Mouse (Mus musculus): Measurements from ENCODE around the gene Col4a6. TPM values are rescaled to one million over a fixed set of nuclear protein-coding genes. Genes with fewer than 3 reads are reported as not detected.

Gene Col4a6
- polyA plus RNA-seq, 1 experiment from 2014 or later, result 1.7 TPM

- DNase-seq (ENCODE audit: low spot score) (no peak), ATAC-seq (replicated peaks; ENCODE audit: low FRiP score) (no peak)
- Histone ChIP-seq H3K27ac (ENCODE audit: low read depth, low read length) (no peak overlapping the region), H3K4me3 (ENCODE audit: low read depth, low read length) (no peak overlapping the region), H3K4me1 (replicated peaks; ENCODE audit: control insufficient read depth, insufficient read depth, low read length) (no peaks in the 10 kb centered on the region), H3K27me3 (replicated peaks; ENCODE audit: control insufficient read depth, insufficient read depth, low read length) (no peaks in the 10 kb centered on the region; the same call in 1 of the 2 replicates), H3K4me2 (no peak overlapping the region), H3K9me3 (ENCODE audit: control insufficient read depth, low read length) (no peaks in the 10 kb centered on the region), H3K9ac (ENCODE audit: low read depth, low read length) (no peak overlapping the region), H3K36me3 (ENCODE audit: control insufficient read depth, insufficient read depth, low read length) (no peaks in the 10 kb centered on the region)
- 76% methylated on average over 2 of the region's 2 CpGs for WGBS
Measured at GRCm38 (mm10) chrX:141415318-141415717, 58.6 kb downstream of the Col4a6 start.

DNA sequence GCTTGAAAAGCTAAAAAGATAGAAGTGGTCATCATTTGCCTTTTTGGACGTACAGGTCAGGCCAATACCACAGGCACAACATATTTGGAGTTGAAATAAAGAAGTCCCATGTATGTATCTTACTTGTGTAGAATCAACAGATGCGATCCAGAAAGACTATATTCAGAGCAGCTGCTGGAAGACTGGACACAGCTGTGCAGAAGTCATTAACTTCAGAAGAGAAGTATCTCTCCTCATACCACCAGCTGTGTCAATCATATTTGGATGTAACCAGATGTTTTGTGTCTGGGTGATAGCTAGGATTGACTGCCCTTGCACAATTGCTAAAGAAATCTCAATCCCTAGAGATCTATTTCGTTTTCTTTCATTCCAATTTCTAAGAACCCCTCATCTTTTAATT, 77.6 kb downstream of the Col4a6 start:
- DNase-seq (ENCODE audit: low spot score), result no peak
- 71% methylated on average over 3 of the region's 3 CpGs for WGBS

GRCm38 (mm10) chrX:141385399-141386105, 88.3 kb downstream of the Col4a6 start:
- H3K4me3 ChIP-seq (ENCODE audit: low read depth, low read length), result no peak overlapping the region
- H3K27ac ChIP-seq (ENCODE audit: low read depth, low read length), result no peak overlapping the region

More for the DNA sequence above, 77.6 kb downstream of the Col4a6 start:
- Histone ChIP-seq H3K4me1 (replicated peaks; ENCODE audit: control insufficient read depth, insufficient read depth, low read length) (no peaks in the 10 kb centered on the region), H3K27ac (ENCODE audit: low read depth, low read length) (no peak overlapping the region), H3K4me2 (no peak overlapping the region), H3K9ac (ENCODE audit: low read depth, low read length) (no peak overlapping the region), H3K9me3 (ENCODE audit: control insufficient read depth, low read length) (no peaks in the 10 kb centered on the region), H3K4me3 (ENCODE audit: low read depth, low read length) (no peak overlapping the region), H3K27me3 (replicated peaks; ENCODE audit: control insufficient read depth, insufficient read depth, low read length) (no peaks in the 10 kb centered on the region; the same call in 1 of the 2 replicates), H3K36me3 (ENCODE audit: control insufficient read depth, insufficient read depth, low read length) (no peaks in the 10 kb centered on the region)
- ATAC-seq (replicated peaks; ENCODE audit: low FRiP score), result no peak

DNA sequence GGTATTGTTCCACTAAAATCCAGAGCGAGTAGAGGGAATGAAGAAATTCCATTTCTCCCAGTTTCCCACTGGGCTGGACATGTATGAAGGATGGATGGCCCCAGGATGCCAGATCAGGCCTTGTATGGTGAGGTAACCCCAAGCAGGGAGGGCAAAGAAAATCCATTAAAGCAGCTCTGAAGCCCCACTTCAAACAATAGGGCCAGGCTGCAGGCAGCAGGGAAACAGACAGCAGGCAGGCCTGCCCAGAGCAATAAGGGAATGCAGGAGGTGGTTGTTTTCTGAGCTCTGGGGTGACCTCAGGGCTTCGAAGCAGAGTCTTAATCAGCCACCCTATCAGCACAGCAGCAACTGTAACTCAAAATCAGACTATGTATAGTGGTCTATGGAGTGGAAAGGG, 89.2 kb downstream of the Col4a6 start:
- Histone ChIP-seq H3K27me3 (replicated peaks; ENCODE audit: control insufficient read depth, insufficient read depth, low read length) (peaks cover 2% of the 10 kb centered on the region; the same call in 1 of the 2 replicates), H3K4me2 (no peak overlapping the region), H3K4me1 (replicated peaks; ENCODE audit: control insufficient read depth, insufficient read depth, low read length) (no peaks in the 10 kb centered on the region), H3K9me3 (ENCODE audit: control insufficient read depth, low read length) (no peaks in the 10 kb centered on the region), H3K27ac (ENCODE audit: low read depth, low read length) (no peak overlapping the region), H3K9ac (ENCODE audit: low read depth, low read length) (no peak overlapping the region), H3K4me3 (ENCODE audit: low read depth, low read length) (no peak overlapping the region), H3K36me3 (ENCODE audit: control insufficient read depth, insufficient read depth, low read length) (no peaks in the 10 kb centered on the region)
- ATAC-seq (replicated peaks; ENCODE audit: low FRiP score) (no peak), DNase-seq (ENCODE audit: low spot score) (no peak)
- 62% methylated on average over 2 of the region's 2 CpGs for WGBS

More at GRCm38 (mm10) chrX:141385399-141386105, 88.3 kb downstream of the Col4a6 start:
- Histone ChIP-seq H3K9me3 (ENCODE audit: control insufficient read depth, low read length) (no peaks in the 10 kb centered on the region), H3K4me2 (no peak overlapping the region), H3K27me3 (replicated peaks; ENCODE audit: control insufficient read depth, insufficient read depth, low read length) (peaks cover 4% of the 10 kb centered on the region; the same call in 1 of the 2 replicates), H3K9ac (ENCODE audit: low read depth, low read length) (no peak overlapping the region), H3K4me1 (replicated peaks; ENCODE audit: control insufficient read depth, insufficient read depth, low read length) (no peaks in the 10 kb centered on the region), H3K36me3 (ENCODE audit: control insufficient read depth, insufficient read depth, low read length) (no peaks in the 10 kb centered on the region)
- ATAC-seq (replicated peaks; ENCODE audit: low FRiP score) (no peak), DNase-seq (ENCODE audit: low spot score) (no peak)
- WGBS, result 70% methylated on average over 3 of the region's 3 CpGs

- no peaks in the 10 kb centered on the region for H3K36me3 ChIP-seq (ENCODE audit: control insufficient read depth, insufficient read depth, low read length)
- no peaks in the 10 kb centered on the region for H3K27me3 ChIP-seq (replicated peaks; ENCODE audit: control insufficient read depth, insufficient read depth, low read length)
- DNase-seq (ENCODE audit: low spot score) (no peak), ATAC-seq (replicated peaks; ENCODE audit: low FRiP score) (no peak)
- no peaks in the 10 kb centered on the region for H3K9me3 ChIP-seq (ENCODE audit: control insufficient read depth, low read length)
- H3K27ac ChIP-seq (ENCODE audit: low read depth, low read length), result no peak overlapping the region
- H3K9ac ChIP-seq (ENCODE audit: low read depth, low read length), result no peak overlapping the region
- H3K4me2 ChIP-seq, result no peak overlapping the region
- no peak overlapping the region for H3K4me3 ChIP-seq (ENCODE audit: low read depth, low read length)
- no peaks in the 10 kb centered on the region for H3K4me1 ChIP-seq (replicated peaks; ENCODE audit: control insufficient read depth, insufficient read depth, low read length)
- 58% methylated on average over 1 of the region's 1 CpGs for WGBS
Measured at GRCm38 (mm10) chrX:141370276-141370675, 103.6 kb downstream of the Col4a6 start.

- no peak overlapping the region for H3K4me2 ChIP-seq
- no peak overlapping the region for H3K27ac ChIP-seq (ENCODE audit: low read depth, low read length)
- no peak for DNase-seq (ENCODE audit: low spot score)
- no peak overlapping the region for H3K4me3 ChIP-seq (ENCODE audit: low read depth, low read length)
- no peak for ATAC-seq (replicated peaks; ENCODE audit: low FRiP score)
- H3K36me3 ChIP-seq (ENCODE audit: control insufficient read depth, insufficient read depth, low read length), result no peaks in the 10 kb centered on the region
- H3K9ac ChIP-seq (ENCODE audit: low read depth, low read length), result no peak overlapping the region
- no peaks in the 10 kb centered on the region; the same call in 1 of the 2 replicates for H3K27me3 ChIP-seq (replicated peaks; ENCODE audit: control insufficient read depth, insufficient read depth, low read length)
- H3K9me3 ChIP-seq (ENCODE audit: control insufficient read depth, low read length), result no peaks in the 10 kb centered on the region
- H3K4me1 ChIP-seq (replicated peaks; ENCODE audit: control insufficient read depth, insufficient read depth, low read length), result no peaks in the 10 kb centered on the region
Measured at GRCm38 (mm10) chrX:141363331-141363730, 110.5 kb downstream of the Col4a6 start.

GRCm38 (mm10) chrX:141341417-141341816, 132.5 kb downstream of the Col4a6 start:
- Histone ChIP-seq H3K27ac (ENCODE audit: low read depth, low read length) (no peak overlapping the region), H3K36me3 (ENCODE audit: control insufficient read depth, insufficient read depth, low read length) (no peaks in the 10 kb centered on the region), H3K27me3 (replicated peaks; ENCODE audit: control insufficient read depth, insufficient read depth, low read length) (no peaks in the 10 kb centered on the region), H3K4me2 (no peak overlapping the region), H3K9ac (ENCODE audit: low read depth, low read length) (no peak overlapping the region), H3K4me3 (ENCODE audit: low read depth, low read length) (no peak overlapping the region), H3K9me3 (ENCODE audit: control insufficient read depth, low read length) (no peaks in the 10 kb centered on the region), H3K4me1 (replicated peaks; ENCODE audit: control insufficient read depth, insufficient read depth, low read length) (no peaks in the 10 kb centered on the region)
- 72% methylated on average over 2 of the region's 2 CpGs for WGBS
- ATAC-seq (replicated peaks; ENCODE audit: low FRiP score) (no peak), DNase-seq (ENCODE audit: low spot score) (no peak)

DNA sequence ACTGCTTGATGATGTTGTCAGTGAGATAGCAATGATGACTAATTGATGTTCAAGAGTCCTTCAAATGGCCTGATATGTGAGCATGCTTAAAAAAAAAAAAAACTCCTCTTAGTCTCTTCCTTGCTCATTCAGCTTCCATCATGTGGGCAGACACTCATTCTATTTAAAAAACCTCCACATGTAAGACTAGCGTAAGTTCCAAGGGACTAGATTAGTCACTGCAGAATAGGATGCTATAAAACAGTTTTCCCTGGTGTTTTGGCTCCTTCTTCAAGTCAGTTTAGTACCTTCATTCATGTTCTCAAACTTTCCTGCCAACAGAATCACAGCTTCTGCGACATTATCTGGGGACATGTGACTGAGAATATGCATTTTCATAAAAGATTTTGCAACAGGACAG, 145.8 kb downstream of the Col4a6 start:
- ATAC-seq (replicated peaks; ENCODE audit: low FRiP score), result no peak
- WGBS, result 83% methylated on average over 2 of the region's 2 CpGs

DNA sequence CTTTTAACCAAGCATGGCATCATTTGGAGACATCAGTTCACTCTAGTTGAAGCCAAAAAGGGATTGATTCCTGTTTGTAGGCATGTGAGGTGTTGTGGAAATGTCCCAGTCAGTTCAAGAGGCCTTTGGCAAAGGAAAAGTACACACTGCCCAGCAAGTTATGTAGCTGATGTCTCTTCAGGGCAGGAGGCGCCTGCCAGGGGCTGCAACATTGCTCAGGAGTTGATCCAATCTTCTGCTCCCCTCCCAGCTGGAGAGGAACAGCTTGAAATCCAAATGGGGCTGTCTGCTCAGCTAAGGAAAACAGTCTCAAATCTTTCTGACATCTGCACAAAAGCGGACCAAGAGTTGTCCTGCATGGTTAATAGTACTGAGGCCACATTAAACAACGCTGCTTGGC, 149.7 kb downstream of the Col4a6 start:
- H3K27me3 ChIP-seq (replicated peaks; ENCODE audit: control insufficient read depth, insufficient read depth, low read length), result peaks cover 6% of the 10 kb centered on the region; the same call in 1 of the 2 replicates
- ATAC-seq (replicated peaks; ENCODE audit: low FRiP score), result no peak
- WGBS, result 71% methylated on average over 3 of the region's 3 CpGs

More for the DNA sequence above, 145.8 kb downstream of the Col4a6 start:
- no peak overlapping the region for H3K9ac ChIP-seq (ENCODE audit: low read depth, low read length)
- DNase-seq (ENCODE audit: low spot score), result no peak
- H3K4me1 ChIP-seq (replicated peaks; ENCODE audit: control insufficient read depth, insufficient read depth, low read length), result no peaks in the 10 kb centered on the region
- no peak overlapping the region for H3K27ac ChIP-seq (ENCODE audit: low read depth, low read length)
- H3K27me3 ChIP-seq (replicated peaks; ENCODE audit: control insufficient read depth, insufficient read depth, low read length), result peaks cover 6% of the 10 kb centered on the region
- H3K4me3 ChIP-seq (ENCODE audit: low read depth, low read length), result no peak overlapping the region
- no peaks in the 10 kb centered on the region for H3K36me3 ChIP-seq (ENCODE audit: control insufficient read depth, insufficient read depth, low read length)
- H3K9me3 ChIP-seq (ENCODE audit: control insufficient read depth, low read length), result no peaks in the 10 kb centered on the region
- H3K4me2 ChIP-seq, result no peak overlapping the region

More for the DNA sequence above, 149.7 kb downstream of the Col4a6 start:
- H3K27ac ChIP-seq (ENCODE audit: low read depth, low read length), result no peak overlapping the region
- no peaks in the 10 kb centered on the region for H3K36me3 ChIP-seq (ENCODE audit: control insufficient read depth, insufficient read depth, low read length)
- H3K4me2 ChIP-seq, result no peak overlapping the region
- no peak overlapping the region for H3K9ac ChIP-seq (ENCODE audit: low read depth, low read length)
- no peak for DNase-seq (ENCODE audit: low spot score)
- no peaks in the 10 kb centered on the region for H3K9me3 ChIP-seq (ENCODE audit: control insufficient read depth, low read length)
- no peak overlapping the region for H3K4me3 ChIP-seq (ENCODE audit: low read depth, low read length)
- no peaks in the 10 kb centered on the region for H3K4me1 ChIP-seq (replicated peaks; ENCODE audit: control insufficient read depth, insufficient read depth, low read length)

All from liver, embryonic 11.5 days (tissue).